Mouse (Mus musculus) ovary, adult 18-20 months (tissue): ENCODE measurements around the gene Vmo1.
"Not testable (repeated sequence)": the region's sequence is repeated elsewhere in the genome, so short reads cannot be mapped to it uniquely, and the experiment has no call there.

Source experiments
- DNase-seq: peaks from one replicate; pipeline ENCODE4 v3.0.0; 2022; ENCODE audit warnings: low spot score, mixed read lengths

The Vmo1 gene

DNA sequence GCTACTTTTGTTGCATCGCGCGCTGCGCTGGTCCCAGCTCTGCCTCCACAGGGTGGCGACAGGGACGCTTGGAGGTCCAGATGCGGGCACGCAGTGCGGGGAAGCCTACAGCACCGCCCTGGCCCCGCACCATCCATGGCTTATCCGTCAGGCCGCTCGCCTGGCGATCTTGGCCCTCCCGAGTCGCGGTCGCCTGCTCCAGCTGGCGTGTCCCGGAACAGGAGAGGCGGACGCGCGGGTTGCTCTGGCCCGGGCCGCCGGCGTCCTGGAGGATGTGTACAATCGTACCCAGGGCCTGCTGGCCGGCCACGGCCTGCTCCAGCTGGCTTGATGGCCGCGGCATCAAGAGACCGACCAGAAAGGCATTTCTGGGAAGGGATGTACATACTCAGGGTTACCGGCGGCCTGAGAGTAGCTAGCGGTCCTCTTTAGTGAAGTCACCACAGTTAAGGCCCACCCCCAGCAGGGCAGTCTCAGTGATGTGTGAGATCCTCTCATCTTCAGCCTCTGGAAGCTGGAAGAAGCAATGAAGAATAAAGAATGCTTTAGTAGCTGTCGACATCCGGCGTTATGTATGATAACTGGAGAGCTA lies 5.9 kb upstream of the Vmo1 start:
- DNase-seq = no peak

DNA sequence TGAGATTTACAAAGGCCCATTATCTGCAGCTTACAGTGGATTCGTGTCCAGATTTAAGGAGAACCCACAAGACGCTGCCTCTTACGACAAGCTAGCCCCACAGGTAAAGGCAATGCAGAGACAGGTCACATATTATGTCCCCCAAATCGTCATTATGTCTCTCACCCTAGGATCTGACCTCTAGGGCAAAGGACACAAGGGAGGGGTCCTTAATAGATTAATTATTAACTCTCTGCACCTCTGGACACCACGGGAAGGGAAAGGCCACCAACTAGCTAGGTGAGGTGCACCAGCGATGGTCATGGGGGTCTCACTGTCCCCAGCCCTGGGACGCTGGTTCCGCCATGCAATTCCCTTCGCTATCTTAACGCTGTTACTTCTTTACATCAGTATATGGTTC lies 4.5 kb upstream of the Vmo1 start, which contains the start of gene Gltpd2:
Gltpd2 (plus strand) TSS at position 274 of the 400 bp plus-strand sequence.
- no peak for DNase-seq

DNA sequence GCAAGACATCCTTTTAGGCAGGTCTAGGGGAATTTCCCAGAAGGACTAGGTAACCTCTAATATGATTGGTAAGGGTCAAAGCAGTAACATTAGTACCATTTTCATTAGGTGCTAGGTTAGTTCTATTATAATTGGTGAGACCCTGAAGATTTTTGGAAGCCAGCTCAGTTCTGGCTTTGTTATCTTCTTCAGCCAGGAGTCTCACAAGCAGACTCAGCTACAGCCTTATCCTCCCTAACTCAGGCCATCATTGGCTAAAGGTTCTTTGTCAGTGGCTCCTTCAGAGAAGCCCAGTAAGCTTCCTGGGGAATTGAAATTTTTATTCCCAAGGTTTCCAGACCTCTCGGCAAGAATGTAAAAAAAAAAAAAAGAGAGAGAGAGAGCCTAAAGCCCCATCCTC lies 4.0 kb upstream of the Vmo1 start:
- no peak for DNase-seq

DNA sequence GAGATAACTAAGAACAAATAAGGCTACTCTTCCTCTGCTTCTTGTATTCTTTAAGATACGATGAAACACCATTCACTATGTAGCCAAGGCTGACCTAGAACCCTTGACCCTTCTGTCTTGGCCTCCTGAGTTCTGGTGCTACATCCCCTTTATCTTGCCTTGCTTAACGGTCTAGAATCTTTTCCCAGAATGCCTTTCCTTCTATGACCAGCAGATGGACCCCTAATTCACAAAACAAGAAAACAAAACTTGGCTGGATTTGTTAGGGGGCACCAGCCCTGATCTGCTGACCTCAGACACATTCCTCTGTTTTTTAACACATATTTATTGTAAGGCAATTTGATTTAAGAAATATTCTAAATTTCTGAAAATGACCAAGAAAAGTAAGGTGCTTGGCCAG lies 1.9 kb upstream of the Vmo1 start:
- DNase-seq = no peak

DNA sequence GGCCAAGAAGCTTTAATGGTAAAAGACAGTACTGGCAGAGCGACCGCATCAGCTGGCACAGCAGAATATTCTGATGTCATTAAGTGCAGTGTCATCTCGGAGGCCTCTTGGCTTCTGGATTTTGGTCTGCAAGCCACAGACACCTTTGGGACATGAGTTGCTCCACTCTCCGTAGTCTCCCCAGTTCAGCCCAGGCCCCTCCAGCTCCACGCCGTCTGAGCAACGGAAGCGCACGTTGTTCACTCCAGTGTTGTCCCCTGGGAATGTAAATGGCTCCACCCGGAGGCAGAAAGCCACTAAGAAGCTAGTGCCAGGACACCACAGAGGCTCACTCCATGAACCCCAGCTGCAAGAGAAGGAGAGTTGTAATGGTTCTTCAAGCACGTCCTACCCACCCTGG lies 896 bp downstream of the Vmo1 start:
- no peak for DNase-seq

DNA sequence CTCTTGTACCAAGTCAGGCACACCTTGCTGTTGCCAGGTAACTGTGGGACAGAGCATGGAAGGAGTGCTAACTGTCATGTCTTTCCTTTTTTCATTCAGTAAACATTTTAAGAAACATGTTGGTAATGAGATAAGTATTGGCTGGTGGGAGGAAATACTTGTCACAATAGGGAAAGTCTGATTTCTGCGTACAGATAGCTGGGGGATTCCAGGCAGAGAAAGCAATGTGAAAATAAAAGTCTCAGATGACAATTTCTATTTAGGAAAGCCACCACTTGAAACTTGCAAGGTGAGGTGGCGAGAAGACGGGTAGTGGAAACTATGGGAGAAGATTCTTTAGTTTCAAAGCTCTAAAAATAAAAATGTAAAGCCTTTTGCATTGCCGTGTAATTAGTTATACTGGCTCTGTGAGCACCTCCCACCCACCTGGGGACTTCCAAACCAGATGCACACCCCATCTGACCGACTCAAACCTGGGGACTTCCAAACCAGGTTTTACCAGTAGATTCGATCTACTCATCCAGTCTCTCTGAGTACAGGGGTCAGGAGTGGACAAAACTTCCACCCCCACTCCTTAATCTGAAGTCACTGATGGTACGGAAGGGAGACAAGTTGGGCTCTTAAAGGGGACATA lies 1.6 kb downstream of the Vmo1 start:
- no peak for DNase-seq

DNA sequence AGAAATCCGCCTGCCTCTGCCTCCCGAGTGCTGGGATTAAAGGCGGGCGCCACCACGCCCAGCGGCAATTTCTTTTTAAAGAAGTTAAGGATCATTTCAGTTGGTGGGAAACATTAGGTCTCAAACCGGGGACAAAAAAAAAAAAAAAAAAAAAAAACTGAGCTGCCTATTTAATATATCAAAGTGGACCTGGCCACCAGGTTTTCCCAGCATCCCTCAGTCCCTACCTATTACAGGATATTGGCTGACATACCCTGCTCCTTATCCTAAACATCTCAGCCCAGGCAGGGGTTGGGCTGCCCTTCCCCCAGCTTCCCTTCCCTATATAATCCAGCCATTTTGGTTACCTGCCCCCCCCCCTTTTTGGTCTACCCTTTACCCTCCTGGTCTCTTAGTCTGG lies 2.6 kb downstream of the Vmo1 start:
- DNase-seq = no peak

DNA sequence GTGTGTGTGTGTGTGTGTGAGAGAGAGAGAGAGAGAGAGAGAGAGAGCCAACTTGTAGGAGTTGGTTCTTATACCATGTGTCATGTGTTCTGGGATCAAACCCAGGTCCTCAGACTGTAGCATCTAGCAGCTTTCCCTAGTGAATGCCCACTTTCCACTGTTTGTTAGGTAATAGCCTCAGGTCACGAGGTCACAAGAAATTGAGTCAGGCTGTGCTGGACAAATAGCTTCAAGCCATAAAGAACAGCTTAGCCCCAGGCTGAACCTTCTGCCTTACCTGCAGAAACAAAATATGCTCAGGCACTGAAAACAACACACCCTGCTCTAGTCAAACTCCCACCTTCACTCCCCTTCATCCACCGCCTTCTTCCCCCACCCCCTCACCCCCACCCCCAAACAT lies 3.2 kb downstream of the Vmo1 start:
- DNase-seq = no peak

DNA sequence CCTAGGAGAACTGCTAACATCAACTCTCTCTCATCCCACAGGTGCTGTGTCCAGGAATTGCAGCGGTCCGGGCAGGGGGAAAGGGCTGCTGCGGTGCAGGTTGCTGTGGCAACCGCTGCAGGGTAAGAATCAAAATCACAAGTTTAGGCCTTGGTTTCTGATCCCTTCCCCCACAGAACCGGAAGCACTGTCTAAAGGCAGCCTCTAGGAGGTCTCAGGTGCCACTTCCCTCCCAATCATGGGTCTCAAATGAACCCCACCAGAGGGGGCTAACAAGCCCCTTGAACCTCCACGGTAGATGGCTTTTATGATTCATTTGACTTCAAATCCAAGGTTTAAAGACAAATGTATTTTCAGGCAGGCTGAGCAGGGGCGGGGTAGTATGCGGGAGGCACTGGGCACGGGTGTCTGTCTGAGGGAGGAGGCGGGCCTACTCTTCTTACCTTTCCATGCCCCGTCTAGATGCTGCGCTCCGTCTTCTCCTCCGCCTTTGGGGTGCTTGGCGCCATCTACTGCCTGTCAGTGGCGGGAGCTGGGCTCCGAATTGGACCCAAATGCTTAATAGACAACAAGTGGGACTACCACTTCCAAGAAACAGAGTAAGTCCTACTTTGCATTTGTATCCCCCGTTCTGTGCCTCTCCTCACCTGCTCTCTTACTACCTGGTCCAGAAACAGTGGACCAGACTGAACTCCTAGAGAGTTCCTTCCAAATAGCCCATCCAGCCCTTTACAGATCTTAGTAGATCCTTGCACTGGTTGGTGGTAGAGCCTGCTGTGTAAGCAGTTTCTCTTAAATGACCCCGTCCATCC lies 4.5 kb downstream of the Vmo1 start:
- DNase-seq = no peak

DNA sequence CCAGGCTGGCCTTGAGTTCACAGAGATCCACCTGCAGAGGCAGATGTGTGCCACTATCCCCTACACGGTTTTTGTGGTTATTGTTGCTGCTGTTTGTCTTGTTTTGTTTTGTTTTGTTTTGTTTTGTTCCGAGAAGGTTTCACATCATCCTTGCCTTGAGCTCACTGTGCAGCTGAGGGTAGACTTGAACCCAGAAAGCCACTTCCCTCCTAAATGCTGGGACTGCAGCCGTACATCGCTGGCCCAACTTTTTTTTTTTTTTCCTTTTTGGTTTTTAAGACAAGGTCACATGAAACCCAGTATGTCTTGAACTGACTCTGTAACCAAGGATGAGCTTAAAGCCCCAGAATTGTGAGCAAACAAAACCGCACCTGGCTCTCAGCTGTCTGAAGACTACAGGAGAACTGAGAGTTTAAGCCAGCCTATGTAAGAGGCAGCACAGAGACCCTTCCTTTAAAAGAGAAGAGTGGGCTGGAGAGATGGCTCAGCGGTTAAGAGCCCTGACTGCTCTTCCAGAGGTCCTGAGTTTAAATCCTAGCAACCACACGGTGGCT lies 7.4 kb downstream of the Vmo1 start:
- DNase-seq = no peak

DNA sequence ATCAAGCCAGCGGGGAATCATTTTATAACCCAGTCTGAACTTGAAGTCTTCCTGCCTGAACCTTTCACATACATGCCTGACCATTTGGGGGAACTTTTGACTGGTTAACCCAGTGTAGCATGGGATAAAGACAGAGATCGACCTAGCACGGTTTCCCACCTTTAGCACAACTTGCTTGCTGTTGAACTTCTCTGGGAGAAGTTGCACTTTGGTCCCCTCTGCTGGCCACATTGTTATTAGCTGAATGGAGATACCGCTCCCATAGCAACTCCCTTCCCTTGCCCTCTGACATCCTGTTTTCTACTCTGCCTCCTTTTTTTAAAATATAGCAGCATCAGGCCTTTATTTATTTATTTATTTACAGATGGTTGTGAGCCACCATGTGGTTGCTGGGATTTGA lies 8.0 kb downstream of the Vmo1 start:
- no peak for DNase-seq

DNA sequence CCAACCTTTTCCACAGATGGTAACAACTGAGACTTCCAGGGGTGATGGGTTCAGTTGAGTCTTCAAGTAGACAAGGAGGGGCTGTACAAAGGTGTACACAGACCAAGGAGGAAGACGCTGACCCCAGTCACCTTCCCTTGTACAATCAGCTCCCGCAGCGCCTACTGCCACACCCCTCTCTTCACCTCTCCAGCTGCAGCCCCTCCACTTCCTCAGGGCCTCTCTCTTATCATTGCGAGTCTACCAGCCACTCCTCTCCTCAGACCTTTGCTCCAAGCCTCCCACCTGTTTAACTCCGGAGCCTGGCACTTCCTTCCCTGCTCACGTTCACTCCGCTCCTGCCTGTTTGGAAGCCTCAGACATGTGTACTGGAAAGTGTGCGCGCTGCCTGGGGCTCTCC lies 9.4 kb downstream of the Vmo1 start, which contains the start of gene Tm4sf5:
Tm4sf5 (plus strand) TSS at position 275 of the 400 bp plus-strand sequence.
- DNase-seq = no peak

DNA sequence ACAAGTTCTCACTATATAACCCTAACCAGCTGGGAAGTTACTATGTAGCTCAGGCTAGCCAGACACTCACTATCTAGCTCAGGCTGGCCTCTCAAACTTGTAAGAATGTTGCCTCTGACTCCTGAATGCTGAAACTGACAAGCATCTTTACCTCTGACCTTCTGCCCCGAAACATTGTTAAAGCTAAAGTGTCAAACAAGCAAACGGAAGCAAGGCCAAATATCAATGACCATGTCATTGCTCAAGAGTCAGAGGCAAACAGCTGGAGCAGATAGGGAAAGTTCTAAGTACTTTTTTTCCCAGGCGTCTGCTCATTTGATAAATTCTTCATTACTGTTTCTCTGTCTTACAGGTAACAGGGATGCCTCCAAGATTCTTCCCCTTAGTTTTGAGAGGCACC lies 12.4 kb downstream of the Vmo1 start:
- DNase-seq = no peak

DNA sequence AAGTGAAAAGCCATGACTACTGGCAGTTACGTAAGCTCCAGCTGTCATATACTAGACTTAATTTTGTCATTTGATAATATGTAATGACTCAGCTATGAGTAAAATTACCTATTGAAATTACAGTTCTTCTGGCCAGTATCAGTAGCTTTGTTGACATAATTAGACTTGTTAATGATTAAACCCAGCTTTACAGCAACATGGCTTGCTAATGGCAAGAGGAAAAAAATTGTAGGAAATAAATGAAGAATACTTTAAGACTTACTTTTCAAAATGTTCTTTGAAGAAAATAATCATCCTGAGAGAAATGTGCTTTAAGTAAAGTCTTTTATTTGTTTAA lies 14.0 kb downstream of the Vmo1 start:
- DNase-seq = no peak

DNA sequence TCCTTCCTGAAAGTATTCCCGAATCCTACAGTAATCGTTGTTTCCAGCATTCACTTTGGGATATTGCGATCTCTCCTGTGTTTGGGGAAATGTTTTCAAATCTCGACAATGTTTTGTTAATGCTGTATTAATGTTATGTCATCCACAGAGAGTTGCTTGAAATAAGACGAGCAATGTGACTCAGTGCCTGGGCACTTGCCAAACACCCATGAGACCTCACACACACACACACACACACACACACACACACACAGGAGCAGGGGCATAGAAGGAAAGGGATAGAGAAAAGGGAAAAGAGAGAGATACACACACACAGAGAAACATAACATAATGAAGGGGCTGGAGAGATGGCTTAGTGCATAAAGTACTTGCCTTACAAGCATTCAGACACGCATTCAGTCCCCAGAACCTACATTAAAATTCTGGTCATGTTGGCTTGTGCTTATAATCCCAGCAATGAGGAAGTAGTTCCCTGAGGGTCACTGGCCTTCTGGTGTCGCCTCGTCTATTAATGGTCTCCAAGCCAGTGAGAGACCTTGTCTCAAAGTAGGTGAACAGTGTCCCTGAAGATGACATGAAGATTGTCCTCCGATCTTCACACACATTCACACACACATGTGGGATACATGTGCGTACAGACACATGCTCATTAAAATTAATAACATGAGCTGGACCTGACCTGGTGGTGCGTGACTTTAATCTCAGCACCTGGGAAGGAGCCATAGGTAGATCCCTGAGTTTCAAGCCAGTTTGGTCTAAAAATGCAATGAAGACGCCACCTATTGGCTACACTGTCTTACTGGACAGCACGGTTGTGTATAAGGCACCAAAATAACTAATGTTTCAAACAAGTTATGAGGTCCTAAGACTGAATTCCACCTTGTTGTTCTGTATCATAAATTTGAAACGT lies 14.6 kb downstream of the Vmo1 start:
- DNase-seq = no peak

DNA sequence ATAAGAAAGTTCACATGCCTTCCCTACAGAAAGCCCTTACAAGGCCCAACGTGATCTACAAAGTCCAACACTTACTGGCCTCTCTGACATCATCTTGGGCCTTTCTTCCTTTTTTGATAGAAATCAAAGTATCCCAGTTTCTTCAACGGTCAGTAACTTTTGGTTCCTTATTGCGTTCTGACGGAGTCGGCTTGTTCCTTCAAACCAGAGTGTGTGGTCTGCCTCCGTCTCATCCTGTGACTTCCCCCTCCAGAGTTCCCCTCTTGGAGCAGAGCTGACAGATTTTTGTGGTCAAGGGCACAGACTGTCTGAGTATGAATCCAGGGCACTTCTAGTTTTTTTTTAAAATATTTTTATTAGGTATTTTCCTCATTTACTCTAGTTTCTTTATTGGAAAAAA lies 24.7 kb downstream of the Vmo1 start:
- DNase-seq = no peak

DNA sequence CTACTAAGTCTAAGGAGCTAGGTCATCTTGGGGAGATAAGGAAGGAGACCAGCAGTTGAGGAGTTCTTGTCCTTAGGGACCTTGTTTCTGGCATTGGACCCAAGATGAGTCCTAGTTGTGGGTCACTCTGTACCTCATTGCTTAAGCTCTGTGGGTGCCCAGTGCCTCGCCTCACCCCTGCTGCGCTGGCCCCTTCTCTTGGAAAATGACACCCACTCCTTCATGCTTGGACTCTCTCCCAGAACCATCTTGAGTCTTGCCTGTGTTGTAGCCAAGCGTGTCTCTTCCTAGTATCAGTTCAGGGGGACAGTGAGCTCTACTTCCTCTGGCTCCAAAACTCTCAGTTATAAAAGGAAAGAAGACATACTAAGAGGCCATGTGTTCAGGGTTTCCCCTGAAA lies 25.3 kb downstream of the Vmo1 start:
- no peak for DNase-seq

DNA sequence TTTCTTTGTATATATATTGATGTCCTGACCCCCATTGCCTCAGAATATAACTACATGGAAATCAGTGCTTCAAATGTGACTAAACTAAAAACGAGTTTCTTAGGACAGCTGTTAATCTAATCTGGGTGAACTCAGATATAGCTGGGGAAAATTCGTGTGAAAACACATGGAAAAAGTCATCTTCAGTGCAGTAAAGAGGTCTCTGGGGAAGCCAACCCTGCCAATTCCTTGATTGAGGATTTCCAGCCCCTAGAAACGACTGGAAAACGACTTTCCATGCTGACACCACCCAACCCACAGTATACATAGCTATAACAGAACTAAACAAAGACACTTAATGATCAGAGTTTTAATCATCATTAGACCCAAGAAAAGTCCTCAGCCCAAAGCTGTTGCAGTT lies 26.6 kb downstream of the Vmo1 start:
- no peak for DNase-seq

DNA sequence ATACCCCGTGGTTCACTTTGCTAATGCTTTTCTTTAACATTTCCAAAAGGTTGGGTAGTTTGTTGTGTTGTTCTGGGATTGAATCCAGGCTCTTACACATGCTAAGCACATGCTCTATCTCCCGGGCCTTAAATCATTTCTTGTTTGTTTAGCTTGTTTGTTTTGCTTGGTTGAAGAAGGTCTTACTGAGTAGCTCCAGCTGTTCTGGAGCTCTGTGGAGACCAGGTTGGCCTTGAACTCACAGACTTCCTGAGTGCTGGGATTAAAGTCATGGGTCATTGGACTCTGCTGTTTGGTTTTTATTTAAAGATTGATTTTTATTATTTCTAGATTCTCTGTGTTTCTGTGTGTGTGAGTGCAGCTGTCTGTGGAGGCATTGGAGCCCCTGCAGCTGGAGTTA lies 28.9 kb downstream of the Vmo1 start:
- no peak for DNase-seq

DNA sequence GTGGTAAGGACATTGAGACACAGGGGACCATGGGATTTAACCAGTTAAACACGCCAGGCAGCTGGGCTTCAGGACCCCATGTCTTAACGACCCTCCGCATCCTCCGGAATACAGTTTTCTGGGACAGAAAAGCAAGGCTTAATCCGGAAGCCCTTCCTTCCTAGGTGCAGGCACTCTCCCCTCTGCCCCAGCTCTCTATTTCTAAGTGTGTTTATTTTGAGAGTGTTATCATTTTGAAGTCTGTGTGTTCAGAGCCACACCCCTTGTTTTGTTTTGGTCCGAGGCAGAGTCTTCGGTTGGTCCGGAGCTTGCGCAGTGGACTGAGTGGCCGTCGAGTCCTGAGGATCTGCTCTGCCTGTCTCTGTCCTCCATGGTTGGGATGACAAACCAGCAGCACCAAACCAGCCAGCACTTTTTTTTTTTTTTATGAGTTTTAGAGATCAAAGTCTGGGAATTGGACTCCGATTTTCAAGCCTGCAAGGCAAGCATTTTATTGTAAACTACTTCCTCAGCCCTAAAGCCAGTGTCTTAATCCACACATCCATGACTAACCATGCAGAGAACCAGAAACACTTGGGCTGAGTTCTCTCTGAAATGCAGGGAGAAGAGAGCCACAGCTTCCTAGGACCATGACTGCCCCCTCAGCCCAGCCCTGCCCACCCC lies 39.4 kb downstream of the Vmo1 start:
- DNase-seq = no peak

DNA sequence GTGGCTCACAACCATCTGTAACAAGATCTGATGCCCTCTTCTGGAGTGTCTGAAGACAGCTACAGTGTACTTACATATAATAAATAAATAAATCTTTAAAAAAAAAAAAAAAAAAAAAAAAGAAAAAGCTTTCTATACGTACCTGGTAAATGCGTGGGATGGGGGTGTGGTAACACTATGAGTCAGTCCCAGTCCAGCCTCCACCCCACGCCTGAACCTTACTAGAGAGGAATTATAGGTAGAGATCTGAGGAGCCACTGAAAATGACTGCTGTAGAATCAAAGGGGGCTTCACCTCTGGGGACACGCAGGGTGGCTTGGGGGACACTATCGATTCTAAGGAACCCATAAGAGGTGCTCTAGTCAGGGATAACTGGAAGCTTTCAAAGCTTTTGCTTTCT lies 41.1 kb downstream of the Vmo1 start:
- DNase-seq = not testable (repeated sequence)

DNA sequence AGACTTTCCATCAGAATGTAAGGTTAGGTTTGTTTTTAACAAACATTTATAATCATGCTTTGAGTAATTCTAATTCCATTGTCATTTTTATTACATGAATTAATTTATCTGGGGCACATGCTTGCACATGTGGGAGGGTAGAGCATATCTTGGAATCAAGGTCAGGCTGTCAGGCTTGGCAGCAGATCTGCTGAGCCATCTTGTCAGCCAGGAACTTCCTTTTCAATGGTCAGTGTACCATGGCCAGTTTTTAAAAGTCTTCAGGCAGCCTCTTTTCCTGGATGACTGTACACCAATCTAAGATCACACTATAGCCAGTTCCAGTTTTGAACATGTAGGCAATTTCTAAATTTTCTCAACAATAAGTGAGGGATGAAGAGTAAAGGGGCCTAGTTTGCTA lies 41.7 kb downstream of the Vmo1 start:
- no peak for DNase-seq
